Mouse (Mus musculus): Measurements from ENCODE around the gene Adh7.
A peak's percentile ranks its signal among the peaks of the same experiment; 100 is the strongest.

Gene Adh7

GRCm38 (mm10) chr3:138225331-138225730 lies 7.8 kb downstream of the Adh7 start:
- DNase-seq = no peak

DNA sequence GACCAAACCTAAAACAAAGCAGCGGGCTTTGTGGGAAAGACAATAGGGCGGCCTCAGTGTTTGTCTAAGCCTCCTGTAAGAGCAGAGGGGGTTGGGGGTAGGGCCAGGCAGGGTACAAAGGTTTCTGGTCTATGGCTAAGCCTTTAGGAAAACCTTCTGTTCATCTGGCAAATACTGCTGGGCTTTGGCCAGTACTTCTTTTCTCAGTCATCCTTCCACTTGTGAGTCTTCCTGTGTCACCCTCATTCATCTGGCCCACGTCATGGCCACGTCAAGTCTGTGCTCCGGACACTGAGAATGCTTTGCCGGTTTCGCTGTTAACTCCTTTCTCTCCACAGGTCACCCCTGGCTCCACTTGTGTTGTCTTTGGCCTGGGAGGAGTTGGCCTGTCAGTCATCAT lies 8.3 kb downstream of the Adh7 start:
- DNase-seq = no peak

DNA sequence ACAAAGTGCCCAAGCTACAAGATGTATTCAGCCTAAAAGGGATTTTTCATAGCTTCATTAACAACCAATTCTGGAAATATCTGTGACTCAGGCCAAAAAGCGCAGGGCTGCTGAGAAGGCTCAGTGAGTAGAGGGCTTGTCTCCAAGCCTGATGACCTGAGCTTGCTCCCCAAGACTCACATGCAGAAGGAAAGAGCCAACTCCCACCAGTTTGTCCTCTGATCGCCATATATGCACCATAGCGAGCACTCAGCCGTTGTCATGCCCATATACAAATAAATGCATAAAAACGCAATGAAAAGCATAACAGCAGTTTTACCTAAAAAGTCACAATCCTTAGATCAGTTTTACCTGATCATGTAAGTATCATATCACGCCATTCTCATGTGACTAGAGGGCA lies 8.9 kb downstream of the Adh7 start:
- DNase-seq = no peak

DNA sequence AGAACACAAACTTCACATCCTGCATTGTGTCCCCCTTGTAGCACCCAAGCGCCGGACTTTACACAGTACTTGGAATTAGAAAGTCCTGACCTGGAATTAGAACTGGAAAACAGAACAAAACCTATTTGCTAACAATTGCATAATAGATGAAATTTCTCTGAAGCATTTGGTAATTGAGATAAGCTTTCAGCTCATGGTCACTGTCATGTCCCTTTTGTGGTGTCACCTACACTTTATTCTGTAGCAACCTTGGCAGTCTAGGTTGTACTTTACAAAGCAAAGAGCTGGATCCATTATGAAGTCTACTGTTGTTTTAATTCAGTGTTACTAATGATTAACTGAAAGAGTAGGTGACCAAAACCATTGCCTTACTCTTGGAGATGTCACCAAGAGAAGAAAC lies 9.5 kb downstream of the Adh7 start:
- DNase-seq = no peak

- DNase-seq = no peak
Observed at GRCm38 (mm10) chr3:138227782-138228181, 10.2 kb downstream of the Adh7 start.

- DNase-seq = no peak
Observed at GRCm38 (mm10) chr3:138229448-138229847, 11.9 kb downstream of the Adh7 start.

DNA sequence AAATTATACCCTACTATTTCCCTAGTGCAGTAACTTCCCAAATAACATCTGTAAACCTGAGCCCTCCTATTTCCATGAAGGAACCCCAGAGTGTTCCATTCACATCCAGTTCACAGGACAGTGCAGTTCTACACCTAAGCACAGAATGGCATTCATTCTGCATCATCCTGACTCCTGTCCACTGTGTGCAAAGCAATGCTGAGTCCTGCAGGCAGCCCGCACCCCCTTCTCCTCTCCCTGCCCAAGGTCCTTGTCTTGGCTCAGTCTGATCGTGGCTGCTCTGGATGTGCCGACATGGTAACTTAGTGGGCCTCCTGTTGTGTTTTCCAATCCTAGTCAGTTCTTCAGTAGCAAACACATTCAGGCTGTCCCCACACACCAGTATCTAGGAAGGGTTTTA lies 12.7 kb downstream of the Adh7 start:
- DNase-seq = no peak

GRCm38 (mm10) chr3:138231531-138231930 lies 14.0 kb downstream of the Adh7 start:
- DNase-seq = no peak

GRCm38 (mm10) chr3:138236546-138237163 lies 19.1 kb downstream of the Adh7 start:
- no peak for DNase-seq

DNA sequence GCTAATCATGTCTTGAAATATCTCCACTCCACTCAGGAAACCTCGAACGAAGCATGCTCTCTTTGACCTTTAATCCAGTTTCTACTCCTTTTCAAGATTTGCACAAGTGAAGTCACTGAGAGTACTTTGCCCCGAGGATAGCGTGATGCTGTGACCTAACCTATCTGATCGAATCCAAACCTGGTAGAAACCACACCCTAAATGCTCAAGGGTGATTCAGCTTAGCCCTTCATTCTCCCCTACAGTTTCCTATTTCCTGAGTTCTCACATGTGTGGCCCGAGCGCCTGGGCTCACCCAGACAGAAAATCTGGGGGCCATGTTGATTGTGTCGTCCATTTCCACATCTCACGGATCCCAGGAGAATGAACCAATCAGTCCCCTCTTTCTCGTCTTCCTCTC lies 20.5 kb downstream of the Adh7 start:
- no peak for DNase-seq

GRCm38 (mm10) chr3:138239461-138239860 lies 21.9 kb downstream of the Adh7 start:
- DNase-seq = no peak

DNA sequence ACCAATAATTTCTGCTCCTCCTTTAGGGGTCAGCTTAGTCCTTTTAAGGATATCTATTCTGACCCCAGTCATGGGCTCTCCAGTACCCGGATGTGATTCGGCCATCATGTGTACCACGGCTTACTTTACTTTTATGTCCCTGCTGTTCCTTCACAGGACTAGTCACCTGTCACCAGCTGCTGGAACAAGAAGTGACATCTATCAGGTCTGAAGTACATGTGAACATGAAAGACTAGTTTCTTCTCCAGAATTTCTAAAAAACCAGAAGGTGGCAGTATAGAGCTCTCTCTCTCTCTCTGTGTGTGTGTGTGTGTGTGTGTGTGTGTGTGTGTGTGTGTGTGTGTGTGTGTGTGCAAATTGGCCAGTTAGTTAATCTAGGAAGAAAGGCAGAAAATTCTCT lies 22.9 kb downstream of the Adh7 start:
- DNase-seq = no peak

DNA sequence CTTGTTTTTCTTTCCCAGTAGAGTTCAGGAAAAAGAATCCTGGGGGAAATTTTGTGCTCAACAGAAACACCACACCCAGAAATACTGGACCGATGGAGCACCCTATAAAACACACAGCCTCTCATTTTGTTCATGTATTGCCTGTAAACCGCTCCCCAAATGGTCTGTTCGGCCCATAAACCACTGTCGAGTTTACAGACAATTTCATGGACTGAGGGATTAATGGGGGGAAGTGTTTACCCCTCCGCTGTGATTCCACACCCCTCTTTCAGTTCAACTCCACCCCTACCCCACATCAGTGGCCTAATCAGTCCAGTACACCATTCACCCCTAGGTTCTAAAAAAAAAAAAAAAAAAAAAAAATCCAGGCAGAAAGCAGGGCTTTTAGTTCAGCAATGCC lies 23.4 kb downstream of the Adh7 start:
- no peak for DNase-seq

GRCm38 (mm10) chr3:138241371-138241770 lies 23.8 kb downstream of the Adh7 start:
- no peak for DNase-seq

GRCm38 (mm10) chr3:138242021-138242726 lies 24.6 kb downstream of the Adh7 start:
- no peak for DNase-seq

DNA sequence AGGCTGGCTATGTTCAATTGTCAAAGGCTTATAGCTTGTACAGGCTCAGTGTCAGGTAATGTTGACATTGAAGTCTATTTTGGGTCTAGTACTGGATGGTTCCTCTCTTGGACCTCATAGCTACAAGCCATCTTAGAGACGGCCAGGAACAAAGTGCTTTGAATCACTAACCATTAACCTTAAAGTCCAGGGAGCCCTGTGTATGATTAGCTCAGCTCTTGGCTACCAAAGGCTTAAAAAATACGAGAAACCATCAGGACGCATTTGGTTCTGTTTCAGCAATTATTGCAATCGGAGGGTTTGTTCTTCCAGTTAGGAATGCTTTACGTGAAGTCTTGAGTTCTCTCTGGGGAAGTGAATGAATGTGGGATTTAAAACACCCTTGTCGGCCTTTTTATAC lies 25.4 kb downstream of the Adh7 start:
- no peak for DNase-seq

- no peak for DNase-seq
Observed at GRCm38 (mm10) chr3:138244338-138244874, 26.8 kb downstream of the Adh7 start.

- no peak for DNase-seq
Observed at GRCm38 (mm10) chr3:138246511-138247020, 29.0 kb downstream of the Adh7 start.

GRCm38 (mm10) chr3:138247241-138247640 lies 29.7 kb downstream of the Adh7 start:
- DNase-seq = no peak

GRCm38 (mm10) chr3:138248011-138248410 lies 30.5 kb downstream of the Adh7 start:
- no peak for DNase-seq

GRCm38 (mm10) chr3:138248746-138249145 lies 31.2 kb downstream of the Adh7 start:
- DNase-seq = peak; percentile 6

DNA sequence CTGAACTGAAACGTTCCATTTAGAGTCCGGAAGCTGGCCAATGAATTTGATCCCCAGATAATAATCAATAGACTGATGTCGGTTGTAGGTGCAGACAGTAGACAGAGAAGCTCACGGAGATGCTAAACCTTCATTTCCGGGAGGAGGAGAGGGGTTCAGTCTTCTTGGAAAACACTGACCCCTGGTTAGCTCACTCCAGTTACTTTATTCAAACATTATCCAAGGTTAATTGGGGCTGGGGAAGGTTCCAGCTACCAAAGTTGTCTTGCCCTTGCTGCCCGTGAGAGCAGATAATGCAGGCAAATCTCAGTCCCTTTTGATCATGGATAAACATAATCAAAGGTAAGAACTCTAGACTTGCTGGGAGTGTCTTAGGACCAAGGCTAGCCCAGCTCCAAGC lies 33.6 kb downstream of the Adh7 start:
- no peak for DNase-seq

DNA sequence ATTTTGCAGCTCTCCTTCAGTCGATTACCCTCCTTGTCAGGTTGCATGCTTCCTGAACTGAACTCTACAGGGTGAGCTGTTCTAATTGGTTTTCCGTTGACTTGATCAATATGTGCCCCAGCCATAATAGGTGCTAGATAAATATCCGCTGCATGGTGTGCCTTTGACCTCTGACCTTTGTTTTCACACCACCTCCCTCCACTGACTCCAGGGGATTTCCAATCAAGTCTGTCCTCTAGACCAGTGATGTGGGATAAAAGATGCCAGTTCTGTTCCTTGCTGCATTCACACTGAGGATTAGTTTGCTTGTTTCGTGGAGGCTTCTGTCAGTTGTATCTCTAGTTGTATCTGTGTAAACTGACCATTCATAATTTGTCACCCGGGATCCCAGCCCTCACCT lies 36.6 kb downstream of the Adh7 start:
- no peak for DNase-seq

GRCm38 (mm10) chr3:138255366-138255765 lies 37.8 kb downstream of the Adh7 start:
- no peak for DNase-seq
